Comparison of ENCODE assay signal across 12 mouse cellular contexts in the genomic region with DNA sequence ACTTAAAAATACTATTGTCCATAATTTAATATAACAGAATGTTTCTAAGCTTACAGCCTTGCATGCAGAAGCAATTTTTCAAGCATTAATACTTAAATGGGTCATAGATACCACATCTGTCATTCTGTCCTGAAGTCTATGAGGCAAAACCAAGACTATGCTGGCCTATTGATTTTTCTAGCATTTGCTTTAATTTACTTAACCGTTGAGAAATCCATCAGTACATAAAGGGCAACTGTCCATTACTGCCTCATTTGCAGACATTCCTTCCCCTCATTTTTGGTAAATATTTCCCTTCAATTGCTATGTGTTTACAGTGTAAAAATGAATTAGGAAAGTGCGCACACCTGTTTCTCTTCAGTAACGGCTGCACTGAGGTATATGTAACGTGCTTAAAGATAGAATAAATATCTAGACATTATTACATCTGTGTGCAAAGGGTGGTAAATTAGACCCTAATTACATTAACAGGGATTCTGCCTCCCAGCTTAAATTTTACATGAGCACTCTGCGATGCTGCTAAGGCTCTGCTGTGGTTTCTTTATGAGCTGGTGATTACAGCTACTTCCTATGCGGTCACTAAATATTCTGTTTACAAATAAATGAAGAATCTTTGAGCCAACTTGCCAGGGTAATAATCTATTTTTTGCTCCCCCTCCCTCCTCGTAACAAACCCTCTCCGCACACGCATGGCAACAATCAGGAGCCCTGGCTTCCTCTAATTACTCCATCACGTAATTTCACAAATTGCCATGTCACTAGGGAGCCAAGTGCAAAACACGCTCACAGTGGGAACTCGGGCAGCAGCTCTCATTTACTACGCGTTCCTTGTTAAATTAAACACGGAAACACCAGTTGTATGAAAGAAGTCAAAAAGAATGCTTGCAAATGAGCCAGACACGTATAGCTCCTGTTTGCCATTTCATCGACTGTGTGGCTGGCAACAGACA.
DNase-seq lines count a peak whose midpoint lies in the region; ATAC-seq and TF ChIP-seq lines count a peak whose summit lies in the region.
"Had no signal": no experiment of that assay in that cellular context is flagged by ENCODE, and none has a peak within 500 bp of the region (broad histone marks: within the 10 kb centered on the region; RNA-seq: fewer than 3 reads in every experiment).

No protein-coding gene starts in this region.

- WGBS in neural tube, embryonic 11.5 days: 74% methylated on average over 17 of the region's 17 CpGs
- 60% methylated on average over 17 of the region's 17 CpGs for WGBS in hindbrain, embryonic 12.5 days
- 68% methylated on average over 17 of the region's 17 CpGs for WGBS in midbrain, postnatal 0 days
- WGBS in kidney, adult 2 months: 87% methylated on average over 17 of the region's 17 CpGs

- TF ChIP-seq CTCF in midbrain, postnatal 0 days (IDR thresholded peaks at IDR 0.05): no peak
- no peak for TF ChIP-seq CTCF in kidney, adult 2 months (conservative IDR thresholded peaks at IDR 0.05; ENCODE audit: insufficient read depth, insufficient read length, low read depth, low read length)

- peaks cover 27% of the 10 kb centered on the region for H3K4me1 ChIP-seq in neural tube, embryonic 11.5 days (ENCODE audit: control insufficient read depth, insufficient read depth, low read length)
- peaks cover 33% of the 10 kb centered on the region for H3K4me1 ChIP-seq in hindbrain, embryonic 12.5 days
- no peaks in the 10 kb centered on the region; the same call in 1 of the 2 replicates for H3K4me1 ChIP-seq in midbrain, postnatal 0 days (ENCODE audit: insufficient read depth, low read length)
- peaks cover 4% of the 10 kb centered on the region; the same call in 1 of the 2 replicates for H3K4me1 ChIP-seq in kidney, adult 2 months (ENCODE audit: control insufficient read depth, insufficient read depth, low read length)

- H3K9me3 ChIP-seq in neural tube, embryonic 11.5 days (ENCODE audit: control insufficient read depth, low read length): no peaks in the 10 kb centered on the region
- H3K9me3 ChIP-seq in hindbrain, embryonic 12.5 days (replicated peaks): no peaks in the 10 kb centered on the region
- H3K9me3 ChIP-seq in midbrain, postnatal 0 days (ENCODE audit: low read length): no peaks in the 10 kb centered on the region
- H3K9me3 ChIP-seq: embryonic facial prominence, embryonic 15.5 days; liver, embryonic 13.5 days had no signal

- H3K9ac ChIP-seq in neural tube, embryonic 11.5 days (ENCODE audit: low read length): no peak overlapping the region
- H3K9ac ChIP-seq in hindbrain, embryonic 12.5 days: no peak overlapping the region
- no peak overlapping the region for H3K9ac ChIP-seq in midbrain, postnatal 0 days (replicated peaks; ENCODE audit: low read length, poor library complexity, severe bottlenecking)
- H3K9ac ChIP-seq: embryonic facial prominence, embryonic 15.5 days; liver, embryonic 13.5 days had no signal

- no peaks in the 10 kb centered on the region; the same call in 1 of the 2 replicates for H3K36me3 ChIP-seq in neural tube, embryonic 11.5 days (ENCODE audit: control insufficient read depth, insufficient read depth, low read length)
- H3K36me3 ChIP-seq in hindbrain, embryonic 12.5 days: 0 out of 2 replicates have a peak, but pooled peaks cover 3% of the 10 kb centered on the region
- H3K36me3 ChIP-seq in midbrain, postnatal 0 days (ENCODE audit: insufficient read depth, low read length): no peaks in the 10 kb centered on the region
- no peaks in the 10 kb centered on the region for H3K36me3 ChIP-seq in kidney, adult 2 months (ENCODE audit: control insufficient read depth, insufficient read depth, low read length)
- H3K36me3 ChIP-seq: embryonic facial prominence, embryonic 15.5 days; liver, embryonic 13.5 days had no signal

- DNase-seq in neural tube, embryonic 11.5 days (ENCODE audit: low spot score): no peak
- no peak for DNase-seq in neural tube, embryonic 10.5 days (ENCODE audit: extremely low spot score, low spot score)
- peak; percentile 53 for DNase-seq in midbrain, postnatal 0 days (ENCODE audit: low spot score)
- no peak for DNase-seq in left cerebral cortex, adult 9 months (ENCODE audit: low spot score in 2 of 2)
- DNase-seq in kidney, adult 2 months: no peak
- DNase-seq: cerebellum, adult 9-10 months; layer of hippocampus, adult 9-11 months; liver, embryonic 13.5 days had no signal

- no peaks in the 10 kb centered on the region for H3K27me3 ChIP-seq in neural tube, embryonic 11.5 days (ENCODE audit: control insufficient read depth, insufficient read depth, low read length)
- no peaks in the 10 kb centered on the region for H3K27me3 ChIP-seq in hindbrain, embryonic 12.5 days
- H3K27me3 ChIP-seq in midbrain, postnatal 0 days (ENCODE audit: insufficient read depth, low read length): no peaks in the 10 kb centered on the region
- H3K27me3 ChIP-seq in kidney, adult 2 months (replicated peaks; ENCODE audit: control insufficient read depth, insufficient read depth, low read length): no peaks in the 10 kb centered on the region
- H3K27me3 ChIP-seq: embryonic facial prominence, embryonic 15.5 days; liver, embryonic 13.5 days had no signal

- H3K4me2 ChIP-seq in neural tube, embryonic 11.5 days (ENCODE audit: low read depth): no peak overlapping the region
- peak overlapping the region; percentile 22; the same call in 1 of the 2 replicates for H3K4me2 ChIP-seq in hindbrain, embryonic 12.5 days (replicated peaks)
- H3K4me2 ChIP-seq in midbrain, postnatal 0 days (ENCODE audit: low read depth, low read length, poor library complexity, severe bottlenecking): peak overlapping the region; percentile 28; the same call in 1 of the 2 replicates
- H3K4me2 ChIP-seq: embryonic facial prominence, embryonic 15.5 days; liver, embryonic 13.5 days had no signal

- no peak overlapping the region for H3K4me3 ChIP-seq in neural tube, embryonic 11.5 days (ENCODE audit: low read depth, low read length)
- no peak overlapping the region for H3K4me3 ChIP-seq in hindbrain, embryonic 12.5 days
- no peak overlapping the region for H3K4me3 ChIP-seq in midbrain, postnatal 0 days (ENCODE audit: low read depth, low read length)
- H3K4me3 ChIP-seq in kidney, adult 2 months (ENCODE audit: insufficient read depth, low read depth, low read length): no peak overlapping the region
- H3K4me3 ChIP-seq: embryonic facial prominence, embryonic 15.5 days; liver, embryonic 13.5 days had no signal

- ATAC-seq in neural tube, embryonic 11.5 days (ENCODE audit: insufficient read depth, low FRiP score, low TSS enrichment): no peak
- ATAC-seq in hindbrain, embryonic 12.5 days (ENCODE audit: low FRiP score): no peak
- ATAC-seq in midbrain, postnatal 0 days (ENCODE audit: low FRiP score): no peak
- no peak for ATAC-seq in CD4-positive, CD25-positive, alpha-beta regulatory T cell, adult 4 months

- TF ChIP-seq POLR2A in kidney, adult 2 months (IDR thresholded peaks at IDR 0.05; ENCODE audit: low read depth, low read length): no peak

- 0 out of 2 replicates have a peak overlapping the region, but pooled peaks have one; percentile 15 for H3K27ac ChIP-seq in neural tube, embryonic 11.5 days (ENCODE audit: low read depth, low read length)
- H3K27ac ChIP-seq in hindbrain, embryonic 12.5 days: peak overlapping the region; percentile 76
- no peak overlapping the region; the same call in 1 of the 2 replicates for H3K27ac ChIP-seq in midbrain, postnatal 0 days (ENCODE audit: low read depth, low read length)
- H3K27ac ChIP-seq in kidney, adult 2 months (ENCODE audit: insufficient read depth, low read depth, low read length): no peak overlapping the region
- H3K27ac ChIP-seq: embryonic facial prominence, embryonic 15.5 days; liver, embryonic 13.5 days; macrophage had no signal

Comparison
In these comparisons a context has a peak if more than half of its experiments do, and no peak if none do; other contexts are left out.
1. H3K27ac ChIP-seq: peak in neural tube, embryonic 11.5 days (single experiment) and hindbrain, embryonic 12.5 days (single experiment); none in midbrain, postnatal 0 days (single experiment) and kidney, adult 2 months (single experiment).